In the genomic region with DNA sequence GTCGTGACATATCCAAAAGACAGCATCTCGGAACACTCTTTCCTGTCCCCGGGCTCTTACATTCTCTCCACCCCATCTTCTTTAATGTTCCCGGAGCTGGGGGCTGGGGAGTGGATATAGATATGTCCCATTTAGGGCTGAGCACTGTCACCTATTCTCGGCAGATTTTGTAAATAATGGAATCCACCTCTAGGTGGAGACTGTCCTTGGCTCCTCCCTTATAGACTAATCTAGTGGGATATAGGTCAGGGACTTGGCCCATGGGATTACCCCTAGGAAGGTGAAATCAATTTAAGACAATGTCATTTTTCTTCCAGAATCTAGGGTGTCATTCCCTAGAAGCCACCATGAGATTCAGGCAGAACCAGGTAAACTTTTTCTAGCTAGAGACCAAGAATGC, we compare ENCODE assay signal across 8 mouse cellular contexts. TPM values are rescaled to one million over a fixed set of nuclear protein-coding genes. Genes with fewer than 3 reads are reported as not detected.
A peak's percentile ranks its signal among the peaks of the same experiment; 100 is the strongest.
DNase-seq lines count a peak whose midpoint lies in the region.

No protein-coding gene starts in this region.

- no peaks in the 10 kb centered on the region for H3K9me3 ChIP-seq in embryonic facial prominence, embryonic 10.5 days
- no peaks in the 10 kb centered on the region for H3K9me3 ChIP-seq in limb, embryonic 10.5 days (replicated peaks)

- no peaks in the 10 kb centered on the region for H3K27me3 ChIP-seq in embryonic facial prominence, embryonic 10.5 days (replicated peaks; ENCODE audit: low read depth, poor library complexity, severe bottlenecking)
- no peaks in the 10 kb centered on the region for H3K27me3 ChIP-seq in limb, embryonic 10.5 days (ENCODE audit: low read depth, poor library complexity, severe bottlenecking)

- peaks cover 40% of the 10 kb centered on the region for H3K4me1 ChIP-seq in embryonic facial prominence, embryonic 10.5 days
- peaks cover 25% of the 10 kb centered on the region for H3K4me1 ChIP-seq in limb, embryonic 10.5 days

- H3K36me3 ChIP-seq in embryonic facial prominence, embryonic 10.5 days (replicated peaks): no peaks in the 10 kb centered on the region
- H3K36me3 ChIP-seq in limb, embryonic 10.5 days: peaks cover 2% of the 10 kb centered on the region; the same call in 1 of the 2 replicates

- WGBS in embryonic facial prominence, embryonic 10.5 days: 47% methylated on average over 5 of the region's 5 CpGs
- 42% methylated on average over 5 of the region's 5 CpGs for WGBS in limb, embryonic 10.5 days

- peak overlapping the region; percentile 97 for H3K4me3 ChIP-seq in embryonic facial prominence, embryonic 10.5 days
- H3K4me3 ChIP-seq in limb, embryonic 10.5 days: peak overlapping the region; percentile 93

- intact Hi-C loops in gastrocnemius, postnatal 14 days (cut with DNase I; ENCODE audit: low total_unique reads): loop anchor here (5.0 kb wide), 2 partner anchors 48 to 63 kb away; no protein-coding TSS in a partner anchor

- peak; percentile 20 for DNase-seq in embryo, embryonic 11 days
- DNase-seq in embryo, embryonic 10 days (ENCODE audit: low spot score): no peak
- DNase-seq in B cell, adult 2 months: peak; percentile 17 to 30
- no peak for DNase-seq in embryonic facial prominence, embryonic 10.5 days (ENCODE audit: low spot score)
- no peak for DNase-seq in limb, embryonic 10.5 days (ENCODE audit: low spot score)
- peak; percentile 59 for DNase-seq in retina, adult 2 months (ENCODE audit: low read depth, low spot score)
- DNase-seq in adrenal gland, postnatal 14 days: no peak
- DNase-seq in gastrocnemius, postnatal 14 days: no peak

- H3K27ac ChIP-seq in embryonic facial prominence, embryonic 10.5 days (replicated peaks): no peak overlapping the region
- H3K27ac ChIP-seq in limb, embryonic 10.5 days: no peak overlapping the region

RNA-seq across cellular contexts. Expression of a gene that starts 0.7 kb away (rescaled TPM):
- polyA plus RNA-seq in embryonic facial prominence, embryonic 10.5 days (2016; fragmentation: Nextera tagmentation; extraction: Ambion mirVana): 38.1 and 40.6 TPM in 2 replicates
- polyA plus RNA-seq in limb, embryonic 10.5 days (2016; fragmentation: Nextera tagmentation; extraction: Ambion mirVana): 46.7 and 47.4 TPM in 2 replicates
- 20.2 and 21.8 TPM in 2 replicates for total RNA-seq in adrenal gland, postnatal 14 days (2021)
- total RNA-seq in gastrocnemius, postnatal 14 days (2021): 10 to 100 TPM; 11.1 to 13.2 TPM

RNA-seq across cellular contexts. Expression of a gene that starts 0.8 kb away (rescaled TPM):
- 22.9 and 24.7 TPM in 2 replicates for polyA plus RNA-seq in embryonic facial prominence, embryonic 10.5 days (2016; fragmentation: Nextera tagmentation; extraction: Ambion mirVana)
- 22.2 and 25.5 TPM in 2 replicates for polyA plus RNA-seq in limb, embryonic 10.5 days (2016; fragmentation: Nextera tagmentation; extraction: Ambion mirVana)
- total RNA-seq in adrenal gland, postnatal 14 days (2021): 87.2 and 89.9 TPM in 2 replicates
- 10 to 100 TPM; 60.8 to 68.0 TPM for total RNA-seq in gastrocnemius, postnatal 14 days (2021)

RNA-seq across cellular contexts. Expression of a gene that starts 57.9 kb away (rescaled TPM):
- polyA plus RNA-seq in embryonic facial prominence, embryonic 10.5 days (2016; fragmentation: Nextera tagmentation; extraction: Ambion mirVana): 0.09 TPM in 1 of 2 replicates, not detected in the other
- not detected in 2 replicates for polyA plus RNA-seq in limb, embryonic 10.5 days (2016; fragmentation: Nextera tagmentation; extraction: Ambion mirVana)
- total RNA-seq in adrenal gland, postnatal 14 days (2021): not detected in 2 replicates
- not detected for total RNA-seq in gastrocnemius, postnatal 14 days (2021)

Comparison
In these comparisons a context has a peak if more than half of its experiments do, and no peak if none do; other contexts are left out.
1. DNase-seq: peak in embryo, embryonic 11 days (single experiment), B cell, adult 2 months (2 of 2) and retina, adult 2 months (single experiment); none in embryo, embryonic 10 days (single experiment), embryonic facial prominence, embryonic 10.5 days (single experiment), limb, embryonic 10.5 days (single experiment), adrenal gland, postnatal 14 days (single experiment) and gastrocnemius, postnatal 14 days (single experiment).